Mouse (Mus musculus): Measurements from ENCODE around the gene Fsd1l.

- TF ChIP-seq CTCF (IDR thresholded peaks at IDR 0.05; ENCODE audit: control insufficient read depth, insufficient read depth, low read length) (no peak), POLR2A (IDR thresholded peaks at IDR 0.05; ENCODE audit: borderline replicate concordance, control insufficient read depth, low read depth, low read length) (no peak)
Measured at GRCm38 (mm10) chr4:53682092-53682491, 50.8 kb downstream of the Fsd1l start.
